Mouse (Mus musculus) bone marrow macrophage, adult 2 months (primary cell): ENCODE results near the gene Fbln5.

Experiments
- CTCF ChIP-seq: IDR thresholded peaks from 2 replicates; pipeline ENCODE4 v1.5.1; 2012; ENCODE audit warnings: low read depth, mild to moderate bottlenecking, low read length, moderate library complexity
- POLR2A ChIP-seq: IDR thresholded peaks from 2 replicates; pipeline ENCODE4 v1.6.1; 2012; ENCODE audit warnings: mild to moderate bottlenecking, low read depth, low read length, borderline replicate concordance

- TF ChIP-seq CTCF (no peak), POLR2A (no peak)
Measured at GRCm38 (mm10) chr12:101834715-101835114, 15.9 kb upstream of the Fbln5 start.
